Mouse (Mus musculus) CD8-positive naive resting alpha-beta T cell, adult 2 months (primary cell): ENCODE measurements around the gene Lrig1.

ENCODE experiments used
- DNase-seq, 2 experiments: peaks; one replicate each; pipeline ENCODE4 v3.0.0; 2022; ENCODE audit warnings: low read depth in 2 of 2, low spot score in 2 of 2

The Lrig1 gene

GRCm38 (mm10) chr6:94700067-94700491, at the start of gene Lrig1:
Lrig1 (minus strand) TSS chr6:94700158.
- DNase-seq, result peak; percentile 92 to 95

- no peak for DNase-seq
Measured at GRCm38 (mm10) chr6:94749626-94750025, 49.7 kb upstream of the Lrig1 start.

GRCm38 (mm10) chr6:94748361-94748760, 48.4 kb upstream of the Lrig1 start:
- no peak for DNase-seq

GRCm38 (mm10) chr6:94740117-94740729, 40.3 kb upstream of the Lrig1 start:
- no peak for DNase-seq

- no peak for DNase-seq
Measured at GRCm38 (mm10) chr6:94738647-94739046, 38.7 kb upstream of the Lrig1 start.

- no peak for DNase-seq
Measured at GRCm38 (mm10) chr6:94733878-94734277, 33.9 kb upstream of the Lrig1 start.

- DNase-seq, result no peak
Measured at GRCm38 (mm10) chr6:94729847-94730246, 29.9 kb upstream of the Lrig1 start.

- DNase-seq, result no peak
Measured at GRCm38 (mm10) chr6:94729132-94729531, 29.2 kb upstream of the Lrig1 start.

GRCm38 (mm10) chr6:94724612-94725011, 24.7 kb upstream of the Lrig1 start:
- DNase-seq, result no peak

- no peak for DNase-seq
Measured at GRCm38 (mm10) chr6:94718607-94719346, 18.8 kb upstream of the Lrig1 start.

- DNase-seq, result no peak
Measured at GRCm38 (mm10) chr6:94717705-94718489, 17.9 kb upstream of the Lrig1 start.

GRCm38 (mm10) chr6:94715645-94715940, 15.6 kb upstream of the Lrig1 start:
- DNase-seq, result no peak

GRCm38 (mm10) chr6:94714815-94715644, 15.1 kb upstream of the Lrig1 start:
- DNase-seq, result no peak

- DNase-seq, result no peak
Measured at GRCm38 (mm10) chr6:94709832-94710231, 9.9 kb upstream of the Lrig1 start.

- DNase-seq, result no peak
Measured at GRCm38 (mm10) chr6:94709150-94709549, 9.2 kb upstream of the Lrig1 start.

GRCm38 (mm10) chr6:94707254-94707653, 7.3 kb upstream of the Lrig1 start:
- no peak for DNase-seq

- no peak for DNase-seq
Measured at GRCm38 (mm10) chr6:94705931-94706330, 6.0 kb upstream of the Lrig1 start.

GRCm38 (mm10) chr6:94702993-94703392, 3.0 kb upstream of the Lrig1 start:
- DNase-seq, result no peak

GRCm38 (mm10) chr6:94701071-94701470, 1.1 kb upstream of the Lrig1 start:
- DNase-seq, result no peak

GRCm38 (mm10) chr6:94700612-94701011, 654 bp upstream of the Lrig1 start:
- DNase-seq, result peak in 1 of 2 experiments; percentile 51
